Mouse (Mus musculus) CH12.LX (cell line): ENCODE measurements around the gene Hist2h2aa2.
"Not testable (repeated sequence)": the region's sequence is repeated elsewhere in the genome, so short reads cannot be mapped to it uniquely, and the experiment has no call there.

Experiments used
- BHLHE40 ChIP-seq: IDR thresholded peaks from 2 replicates; pipeline ENCODE4 v1.6.1; 2011; ENCODE audit warnings: mild to moderate bottlenecking, low read depth, low read length, improper control_type of control experiment
- CTCF ChIP-seq, 2 experiments: IDR thresholded peaks in 1 of 2; conservative IDR thresholded peaks in 1 of 2; 2 replicates each; pipeline ENCODE4 v1.5.1; 2011 to 2012; ENCODE audit warnings: low read depth in 2 of 2, low read length in 2 of 2, improper control_type of control experiment in 1 of 2, inconsistent platforms in 1 of 2, mild to moderate bottlenecking in 1 of 2, moderate library complexity in 1 of 2
- JUND ChIP-seq: conservative IDR thresholded peaks from 2 replicates; pipeline ENCODE4 v1.6.1; 2011; ENCODE audit warnings: low read depth, low read length, improper control_type of control experiment
- KAT2A ChIP-seq: IDR thresholded peaks from 2 replicates; pipeline ENCODE4 v1.6.1; 2012; ENCODE audit warnings: low read length, improper control_type of control experiment, inconsistent platforms; ENCODE audit not compliant: insufficient replicate concordance
- MAFK ChIP-seq: IDR thresholded peaks from 2 replicates; pipeline ENCODE4 v1.6.1; 2011; ENCODE audit warnings: low read length, improper control_type of control experiment; ENCODE audit not compliant: insufficient replicate concordance
- MAX ChIP-seq: IDR thresholded peaks from 2 replicates; pipeline ENCODE4 v1.6.1; 2011; ENCODE audit warnings: low read length, improper control_type of control experiment
- MYC ChIP-seq: IDR thresholded peaks from 2 replicates; pipeline ENCODE4 v1.6.1; 2011; ENCODE audit warnings: low read depth, mild to moderate bottlenecking, improper control_type of control experiment, low read length
- NRF1 ChIP-seq: IDR thresholded peaks from 2 replicates; pipeline ENCODE4 v1.6.1; 2014; ENCODE audit warnings: low read depth, mild to moderate bottlenecking, inconsistent platforms, low read length, improper control_type of control experiment, moderate library complexity
- POLR2A ChIP-seq: IDR thresholded peaks from 2 replicates; pipeline ENCODE4 v1.6.1; 2011; ENCODE audit warnings: low read depth, mild to moderate bottlenecking, improper control_type of control experiment, low read length
- SMC3 ChIP-seq: IDR thresholded peaks from 2 replicates; pipeline ENCODE4 v1.6.1; 2011; ENCODE audit warnings: low read depth, low read length, improper control_type of control experiment
- TCF12 ChIP-seq: IDR thresholded peaks from 2 replicates; pipeline ENCODE4 v1.6.1; 2014; ENCODE audit warnings: low read depth, mild to moderate bottlenecking, inconsistent platforms, low read length, improper control_type of control experiment
- USF1 ChIP-seq: IDR thresholded peaks from 2 replicates; pipeline ENCODE4 v1.6.1; 2014; ENCODE audit warnings: low read depth, mild to moderate bottlenecking, inconsistent platforms, low read length, improper control_type of control experiment
- USF2 ChIP-seq: conservative IDR thresholded peaks from 2 replicates; pipeline ENCODE4 v1.6.1; 2011; ENCODE audit warnings: low read depth, low read length, improper control_type of control experiment

DNA sequence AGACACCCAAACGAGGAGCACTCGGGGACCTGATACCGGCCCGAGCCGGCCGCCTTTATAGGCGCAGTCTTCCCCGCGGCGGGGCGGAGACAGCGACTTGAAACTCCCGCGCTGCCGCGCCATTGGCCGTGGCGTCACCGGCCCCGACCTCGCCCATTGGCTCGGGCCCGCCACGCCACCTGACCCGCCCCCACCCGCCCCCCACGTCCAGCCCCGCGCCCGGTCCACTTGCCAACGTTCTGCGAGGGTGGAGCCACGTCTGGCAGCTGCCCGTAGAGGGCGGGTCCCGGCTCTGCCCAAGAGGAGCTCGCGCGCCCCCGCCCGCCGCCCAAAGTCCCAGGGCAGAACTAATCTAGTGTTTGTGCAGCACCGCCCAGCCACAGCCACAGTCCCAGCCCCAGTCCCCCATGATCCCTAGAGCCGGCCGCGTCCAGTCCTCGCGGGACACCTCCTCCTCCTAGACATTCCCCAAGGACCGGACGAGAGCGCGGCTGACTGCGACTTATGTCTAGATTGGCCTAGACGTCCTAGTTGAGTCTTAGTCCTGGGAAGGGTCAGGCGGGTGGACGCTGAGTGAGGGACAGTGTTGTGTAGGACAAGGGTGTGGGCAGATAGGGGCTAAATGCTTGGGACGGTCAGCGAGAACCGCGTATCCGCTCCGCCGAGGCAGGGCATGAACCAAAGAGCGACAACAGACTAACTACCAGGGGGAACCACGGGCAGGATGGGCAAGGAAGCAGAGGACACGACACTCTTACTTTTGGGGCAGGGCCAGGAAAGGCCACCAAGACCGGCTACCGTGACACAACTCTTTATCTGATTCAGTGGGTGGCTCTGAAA lies 902 bp downstream of the Hist2h2aa2 start, which contains the start of gene Hist2h3c2:
- not testable (repeated sequence) for TF ChIP-seq MAX; MYC; USF1; CTCF (conservative IDR thresholded peaks at IDR 0.05 in 1 of 2, IDR thresholded peaks at IDR 0.05 in 1 of 2; ENCODE audit: low read depth in 2 of 2, low read length in 2 of 2); SMC3; TCF12; JUND; BHLHE40; MAFK; KAT2A; USF2; NRF1
- peak; percentile 56 for TF ChIP-seq POLR2A
